Mouse (Mus musculus) megakaryocyte, adult 5-6 weeks (primary cell): ENCODE measurements at regions not wholly inside any gene's neighbourhood (a gene's known extent, or its start where the extent isn't known, plus 50 kb on each side); places are given as distances from the start of the nearest gene placed in this dataset.

Source experiments
- ATAC-seq: 2 replicates; pipeline ENCODE4 v1.8.0; 2016; ENCODE audit warnings: mild to moderate bottlenecking, inconsistent platforms; ENCODE audit not compliant: poor library complexity, severe bottlenecking

DNA sequence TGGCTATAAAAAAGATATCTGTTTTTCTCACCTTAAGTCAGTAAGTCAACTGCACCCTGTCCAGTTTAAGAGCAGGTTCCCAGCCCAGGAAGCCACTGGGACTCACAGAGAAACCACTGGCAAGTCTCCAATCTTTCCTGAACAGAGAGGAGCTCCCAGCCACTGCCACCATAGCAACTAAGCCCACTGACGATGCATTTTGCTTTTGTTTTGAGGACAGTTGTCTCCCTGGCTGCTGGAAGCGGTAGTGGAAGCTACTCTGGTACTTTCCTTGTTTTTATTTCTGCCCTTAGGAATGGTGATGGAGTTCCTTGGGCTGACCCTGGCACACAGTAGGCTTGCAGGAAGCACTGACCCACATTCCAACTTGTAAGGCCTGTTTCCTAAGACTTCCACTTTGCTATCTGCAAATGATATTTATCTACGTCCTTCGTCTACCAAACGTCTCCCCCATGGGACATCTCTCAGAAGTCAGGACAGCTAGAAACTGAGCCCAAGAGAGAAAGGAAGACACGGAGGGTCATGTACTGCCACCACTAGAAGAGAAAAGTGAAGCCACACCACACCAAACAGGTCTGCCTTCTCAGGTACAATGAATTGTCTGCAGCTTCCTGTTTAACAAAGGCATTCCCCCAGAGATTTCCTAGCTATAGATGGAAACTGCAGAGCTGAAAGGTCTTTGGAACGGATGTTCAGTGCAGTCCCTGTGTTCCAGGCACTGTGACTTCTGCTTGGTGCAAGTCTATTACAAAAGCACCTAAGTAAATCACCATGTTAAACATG is 125.7 kb upstream of the Fmo9 start:
- ATAC-seq, result no peak

DNA sequence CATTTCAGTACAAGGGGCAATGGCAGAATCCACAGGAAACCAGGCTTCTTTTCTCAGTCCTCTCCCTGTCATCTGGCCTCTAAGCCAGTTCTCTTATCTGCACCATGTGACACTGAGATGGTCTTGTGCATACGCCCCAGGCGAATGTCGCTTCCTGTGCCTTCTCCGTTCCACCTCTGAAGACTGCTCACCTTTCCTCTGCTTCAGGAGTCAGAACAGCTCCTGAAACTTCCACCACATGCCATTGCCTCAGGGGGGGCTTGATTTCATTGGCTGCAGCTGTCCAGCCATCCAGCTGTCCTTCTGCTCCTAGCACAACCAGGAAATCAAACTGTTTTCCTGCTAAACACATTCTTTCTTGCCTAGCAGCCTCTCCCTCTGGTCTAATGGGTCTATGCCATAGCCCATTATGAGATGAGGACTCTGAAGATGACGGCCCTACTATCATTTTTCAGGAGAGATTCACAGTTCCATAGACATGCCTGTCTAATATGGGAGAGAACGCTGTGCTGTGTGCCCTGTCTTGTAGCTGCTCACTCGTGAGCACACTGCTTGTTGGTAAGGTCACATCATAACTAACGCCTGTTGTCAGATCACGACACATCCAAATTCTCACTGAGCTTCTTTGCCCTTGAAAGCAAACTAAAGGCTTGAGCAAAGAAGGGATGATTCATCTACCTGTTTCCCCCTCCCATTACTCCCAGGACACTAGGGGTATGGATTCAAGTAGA is 129.9 kb upstream of the Fmo9 start:
- peak; percentile 54 for ATAC-seq

DNA sequence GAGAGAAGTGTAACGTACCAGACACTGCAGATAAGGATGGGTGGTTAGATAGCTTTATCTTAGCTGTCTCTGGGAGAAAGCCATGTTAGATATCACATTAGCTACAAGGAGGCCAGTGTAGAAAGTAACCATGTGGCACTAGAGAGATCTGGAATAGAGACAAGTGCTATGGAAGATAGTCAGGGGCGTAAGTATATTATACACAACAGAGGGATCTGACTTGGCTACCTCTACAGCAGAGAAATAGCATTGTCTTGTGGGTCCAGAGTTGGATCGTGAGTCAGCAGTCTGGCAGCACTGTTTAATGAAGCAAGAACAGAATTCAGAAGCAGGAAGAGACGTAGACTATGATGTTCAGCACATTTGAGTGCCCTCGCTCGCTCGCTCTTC is 130.4 kb upstream of the Fmo9 start:
- ATAC-seq, result peak; percentile 57

DNA sequence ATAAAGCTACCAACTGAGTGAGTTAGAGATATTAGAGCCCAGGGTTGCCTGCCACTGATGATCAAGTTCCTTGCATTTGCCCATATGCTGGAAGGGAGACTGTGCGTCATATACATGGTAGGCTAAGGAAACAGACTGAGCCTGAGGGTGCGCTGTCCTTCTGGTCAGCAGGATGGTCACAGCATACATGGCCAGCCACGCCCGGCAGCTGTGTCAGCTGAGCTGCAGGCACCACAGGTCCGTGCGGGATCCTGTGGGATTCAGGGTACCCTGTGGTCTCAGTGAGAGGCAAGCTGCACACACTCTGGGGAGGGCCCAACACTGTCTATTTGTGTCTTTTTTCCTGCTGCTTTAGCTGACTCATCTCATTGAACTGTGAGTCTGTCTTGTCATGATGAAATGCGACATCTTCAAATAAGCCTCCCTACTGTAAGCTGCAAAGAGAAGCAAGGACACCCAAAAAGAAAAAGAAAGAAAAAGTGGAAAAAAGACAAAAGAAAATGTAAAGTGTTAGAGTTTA is 131.3 kb upstream of the Fmo9 start:
- no peak for ATAC-seq

DNA sequence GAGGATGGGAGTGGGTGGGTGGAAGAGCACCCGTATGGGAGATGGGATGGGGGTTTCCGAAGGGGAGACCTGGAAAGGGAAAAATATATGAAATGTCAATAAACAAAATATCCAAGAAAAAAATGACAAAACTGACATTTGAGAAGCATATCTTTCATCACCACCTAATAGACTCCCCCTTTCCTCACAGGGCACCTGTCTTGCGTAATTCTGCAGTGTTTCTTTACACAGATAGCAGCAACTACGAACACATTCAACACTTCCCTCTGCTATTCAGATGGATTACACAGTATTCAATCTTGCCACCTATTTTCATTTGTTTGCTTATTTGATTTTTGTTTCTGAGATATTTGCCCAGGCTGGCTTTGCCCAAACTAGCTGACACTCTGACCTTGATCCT is 136.3 kb upstream of the Fmo9 start:
- ATAC-seq, result peak; percentile 67

DNA sequence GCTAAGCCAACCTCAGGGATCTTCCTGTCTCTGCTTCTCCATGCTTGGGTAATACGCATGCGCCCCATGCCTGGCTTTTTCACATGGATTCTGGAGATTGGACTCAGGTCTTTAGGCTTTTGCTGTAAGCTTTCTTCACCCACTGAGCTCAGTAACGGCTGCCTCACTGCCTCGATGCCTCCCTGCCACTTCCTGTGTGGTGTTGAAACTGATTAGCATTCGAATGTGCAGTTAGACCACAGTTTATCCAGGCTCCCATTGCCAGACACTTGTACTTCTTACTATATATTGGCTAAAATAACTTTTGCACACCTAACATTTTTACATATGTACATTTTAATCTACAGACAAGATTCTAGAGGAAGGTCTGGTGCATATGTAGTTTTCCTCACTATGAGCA is 137.0 kb upstream of the Fmo9 start:
- peak; percentile 79 for ATAC-seq

DNA sequence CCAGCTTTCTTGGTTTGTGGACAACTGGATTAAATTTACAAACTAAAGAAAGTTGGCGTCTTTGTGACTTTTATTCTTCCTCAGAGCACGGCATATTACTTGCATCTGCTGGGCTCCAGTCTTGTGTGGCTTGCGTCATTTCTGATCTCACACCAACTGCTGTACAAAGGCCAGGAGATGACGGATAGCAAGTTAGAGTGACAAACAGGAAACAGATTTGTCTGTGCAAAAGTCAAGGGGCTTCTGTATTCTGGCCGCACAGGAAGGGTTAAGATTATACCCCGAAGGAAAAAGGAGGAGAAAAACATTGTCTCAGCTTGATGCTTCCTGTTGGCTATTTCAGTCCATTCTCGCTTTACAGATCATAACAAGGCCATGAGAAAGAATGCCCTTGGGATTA is 137.8 kb upstream of the Fmo9 start:
- peak; percentile 44 for ATAC-seq

DNA sequence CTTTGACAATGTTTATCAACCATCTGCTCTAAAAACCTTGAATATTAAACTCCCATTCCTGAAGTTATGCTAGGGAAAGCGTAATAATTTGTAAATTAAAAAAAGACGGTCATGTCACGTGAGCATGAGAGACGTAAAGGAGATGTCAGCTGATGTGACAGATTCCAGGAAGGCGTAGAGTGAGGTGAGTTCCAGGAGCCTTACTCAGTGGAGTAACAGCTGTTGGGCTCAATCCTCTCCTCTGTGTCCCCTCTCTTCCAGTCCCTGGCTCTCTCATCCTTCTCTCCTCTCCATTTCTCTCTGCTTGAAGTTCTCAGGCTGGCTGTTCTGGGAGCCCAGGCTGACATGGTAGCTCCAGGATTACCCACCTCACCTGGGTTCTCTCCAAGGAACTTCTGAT is 138.4 kb upstream of the Fmo9 start:
- no peak for ATAC-seq

DNA sequence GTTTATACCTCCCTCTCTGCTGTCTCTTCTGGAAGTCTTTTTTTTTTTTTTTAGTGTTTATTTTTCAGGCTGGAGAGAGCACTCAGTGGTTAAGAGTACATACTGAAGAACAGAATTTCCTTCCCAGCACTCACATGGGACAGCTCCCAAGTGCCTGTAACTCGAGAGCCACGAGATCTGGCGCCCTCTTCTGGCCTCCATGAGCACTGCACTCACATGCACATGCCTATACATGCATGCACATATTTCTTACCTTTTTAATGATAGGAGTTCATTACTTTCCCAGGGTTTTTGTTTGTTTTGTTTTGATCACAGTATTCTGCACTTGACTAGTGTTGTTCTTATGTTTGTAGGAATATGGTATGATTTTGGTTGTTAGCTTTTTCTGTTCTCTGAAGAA is 139.5 kb upstream of the Fmo9 start:
- no peak for ATAC-seq

DNA sequence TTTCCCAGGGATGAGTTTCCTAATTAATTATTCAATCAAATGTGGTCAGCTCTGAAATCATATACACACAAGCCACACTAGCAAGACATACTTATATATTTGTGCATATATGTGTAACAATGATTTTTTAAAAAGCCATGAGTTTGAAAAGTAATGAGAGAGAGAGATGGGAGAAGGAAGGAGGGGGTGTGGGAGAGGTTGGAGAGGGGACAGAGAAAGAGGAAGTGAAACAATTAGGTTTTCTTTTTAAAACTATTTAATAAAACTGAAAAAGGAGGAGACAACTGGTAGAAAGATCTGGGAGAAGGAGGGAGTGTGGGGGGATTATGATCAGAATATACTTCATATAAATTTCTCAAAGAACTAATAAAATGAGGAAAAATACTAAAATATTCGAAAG is 155.7 kb upstream of the Fmo9 start:
- ATAC-seq, result peak; percentile 33; the same call in 1 of the 2 replicates

DNA sequence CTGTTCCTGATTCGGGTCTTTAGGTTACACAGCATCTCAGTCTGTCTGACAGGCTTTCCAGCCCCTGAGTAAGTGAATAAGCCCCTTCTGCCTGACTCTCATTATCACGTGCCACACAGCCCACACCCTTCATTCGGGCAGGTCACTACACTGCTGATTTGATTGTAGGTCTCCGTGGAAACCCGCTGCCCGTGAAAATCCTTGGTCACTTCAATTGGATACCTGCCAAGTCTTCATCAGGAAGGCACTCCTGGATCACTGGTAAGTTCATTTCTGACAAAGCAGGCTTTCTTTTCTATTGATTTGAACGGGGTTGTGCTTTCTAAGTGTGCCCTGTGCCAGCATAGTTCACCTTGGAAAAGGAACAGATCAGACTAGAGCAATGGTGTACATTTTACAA is 158.2 kb upstream of the Fmo9 start:
- no peak for ATAC-seq

DNA sequence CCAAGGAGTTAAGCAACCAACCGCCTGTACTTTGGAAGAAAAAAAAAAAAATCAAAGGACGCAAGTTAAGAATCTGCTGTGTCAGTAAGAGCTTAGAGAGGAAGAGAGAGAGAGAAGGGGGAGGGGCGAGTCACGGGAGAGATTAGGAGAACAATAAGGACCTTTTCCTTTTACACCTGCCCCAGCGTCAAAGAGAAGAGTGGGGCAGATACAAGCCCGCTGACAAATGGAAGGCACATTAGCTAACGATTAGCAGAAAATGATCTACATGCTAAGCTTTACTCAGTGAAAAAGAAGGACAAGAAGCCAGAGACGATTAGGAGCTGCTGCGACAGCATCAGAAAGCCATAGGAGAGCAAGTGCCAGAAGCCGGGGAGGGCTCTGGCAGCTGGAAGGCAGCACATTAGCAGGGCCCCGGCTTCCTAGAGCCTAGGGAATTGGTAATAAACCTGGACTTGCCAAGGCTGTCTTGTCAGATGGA is 157.8 kb upstream of the Fam78b start:
- ATAC-seq, result peak; percentile 53

DNA sequence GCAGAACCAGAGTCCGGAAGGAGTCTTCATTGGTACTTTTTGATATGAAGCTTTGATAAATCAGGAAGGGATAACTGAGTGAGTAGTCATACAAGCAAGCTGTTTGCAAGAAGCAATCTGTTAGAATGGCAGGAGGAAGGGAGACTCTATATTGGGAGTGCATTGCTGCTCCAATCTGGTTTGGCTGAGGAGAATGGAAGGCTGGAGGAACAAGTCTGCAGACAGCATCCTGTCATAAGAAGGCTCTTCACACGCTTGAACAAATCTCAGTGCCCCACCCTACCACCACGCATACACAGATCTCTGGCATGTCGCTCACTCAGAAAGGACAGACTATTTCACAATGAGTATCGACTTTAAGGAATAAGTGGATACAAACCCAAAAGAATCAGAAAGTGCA is 154.7 kb upstream of the Fam78b start:
- no peak for ATAC-seq

DNA sequence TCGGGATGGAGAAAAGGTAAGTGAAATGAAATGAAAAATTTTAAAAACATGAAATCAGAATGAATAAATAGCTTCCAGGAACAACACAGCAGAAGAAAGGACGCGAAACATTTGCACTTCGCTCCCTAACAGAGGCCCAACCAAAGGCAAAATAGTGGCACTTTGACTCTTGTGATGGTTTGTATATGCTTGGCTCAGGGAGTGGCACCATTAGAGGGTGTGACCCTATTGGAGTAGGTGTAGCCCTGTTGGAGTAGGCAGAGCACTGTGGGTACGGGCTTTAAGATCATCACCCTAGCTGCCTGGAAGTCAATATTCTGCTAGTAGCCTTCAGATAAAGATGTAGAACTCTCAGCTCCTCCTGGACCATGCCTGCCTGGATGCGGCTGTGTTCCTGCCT is 154.0 kb upstream of the Fam78b start:
- no peak for ATAC-seq

DNA sequence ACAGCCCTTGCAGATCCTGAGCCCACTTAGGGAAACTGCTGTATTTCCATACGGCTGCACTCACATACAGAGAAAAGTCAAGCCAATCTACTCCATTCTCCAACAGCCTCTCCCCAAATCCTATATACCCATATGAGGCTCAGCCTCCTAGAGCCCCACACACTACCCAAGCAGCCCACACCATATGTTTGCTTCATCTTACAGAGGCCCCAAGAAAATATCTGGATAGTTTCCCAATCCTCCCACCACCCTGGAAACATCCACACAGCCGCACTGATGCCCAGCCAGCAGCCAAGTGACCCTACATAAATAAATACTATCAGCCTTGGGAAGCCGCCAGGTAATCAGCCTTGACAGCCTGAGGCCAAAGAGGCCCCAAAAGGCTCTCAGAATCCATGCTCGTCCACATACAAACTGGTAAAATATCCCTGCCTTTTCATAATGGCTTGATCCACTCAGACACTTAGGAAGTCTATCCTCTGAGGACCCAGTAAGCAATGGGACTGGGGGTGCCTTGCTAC is 153.1 kb upstream of the Fam78b start:
- ATAC-seq, result no peak

DNA sequence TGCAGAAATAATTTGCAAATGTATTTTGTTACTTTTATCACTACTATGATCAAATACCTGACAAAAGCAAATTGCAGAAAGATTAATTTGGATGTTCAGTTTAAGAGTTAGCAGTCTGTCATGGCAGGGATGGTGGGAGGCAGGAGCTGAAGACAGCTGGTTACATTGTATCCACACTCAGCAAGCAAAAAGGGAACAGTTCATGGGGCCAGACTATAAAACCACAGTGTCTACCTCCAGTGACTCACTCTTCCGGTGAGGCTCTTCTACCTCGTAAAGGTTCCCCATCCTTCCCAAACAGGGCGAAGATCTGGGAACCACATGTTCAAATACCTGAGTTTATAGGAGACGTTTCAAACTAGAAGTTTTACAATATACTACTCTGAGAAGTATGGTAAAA is 145.2 kb upstream of the Fam78b start:
- ATAC-seq, result no peak; the same call in 1 of the 2 replicates

DNA sequence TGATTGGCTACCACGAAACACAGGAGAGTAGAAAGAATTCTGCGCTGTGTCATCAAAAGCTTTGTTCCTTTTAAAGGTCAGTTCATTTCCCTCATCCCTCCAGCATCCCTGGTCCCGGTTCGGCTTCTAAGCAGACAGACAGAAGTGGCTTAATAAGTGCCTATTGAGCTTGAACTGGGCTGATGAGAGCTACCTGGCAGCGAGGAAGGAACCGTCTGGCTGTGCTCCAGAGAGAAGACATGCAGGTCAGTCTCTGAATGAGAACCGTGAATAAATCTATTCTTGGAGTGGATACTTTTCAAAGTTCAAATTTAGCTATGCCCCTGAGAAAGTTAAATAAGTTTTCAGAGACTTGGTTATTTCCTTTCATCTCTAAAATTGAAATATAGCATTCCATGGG is 135.0 kb upstream of the Fam78b start:
- ATAC-seq, result no peak

DNA sequence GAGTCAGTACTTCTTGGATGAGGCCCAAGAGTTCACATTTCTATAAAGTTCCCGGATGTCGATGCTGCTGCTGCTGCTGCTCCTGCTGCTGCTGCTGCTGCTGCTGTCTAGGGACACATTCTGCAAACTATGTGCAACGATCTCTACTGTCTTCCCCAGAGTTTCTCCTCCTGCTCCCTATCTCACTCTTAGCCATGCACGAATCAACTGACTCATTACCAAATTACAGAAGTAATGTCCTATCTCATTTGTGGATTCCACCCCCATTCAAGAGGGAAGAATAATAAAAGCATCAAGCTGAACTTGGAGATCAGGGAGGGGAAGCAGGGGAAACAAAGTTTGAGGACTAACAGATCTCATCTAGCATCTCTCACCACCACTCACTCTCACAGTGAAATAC is 130.0 kb upstream of the Fam78b start:
- no peak for ATAC-seq

DNA sequence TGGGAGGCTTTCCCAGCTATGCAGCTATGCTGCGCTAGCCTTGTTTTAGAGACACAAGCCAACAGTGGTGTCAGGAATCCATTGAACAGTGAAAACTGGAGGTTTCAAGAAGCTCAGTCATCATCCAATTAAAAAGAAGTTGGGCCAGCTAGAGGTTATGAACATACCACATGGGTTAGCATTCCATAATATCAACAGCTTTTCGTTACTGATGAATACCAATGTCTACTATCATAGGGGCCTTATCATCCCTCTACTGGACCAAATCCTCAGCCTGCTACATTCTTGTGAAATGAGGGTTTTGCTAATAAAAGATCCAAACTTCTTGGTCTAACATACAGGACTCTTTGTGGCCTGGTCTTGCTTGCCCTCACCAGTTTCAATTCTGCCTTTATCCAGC is 124.8 kb upstream of the Fam78b start:
- no peak for ATAC-seq

DNA sequence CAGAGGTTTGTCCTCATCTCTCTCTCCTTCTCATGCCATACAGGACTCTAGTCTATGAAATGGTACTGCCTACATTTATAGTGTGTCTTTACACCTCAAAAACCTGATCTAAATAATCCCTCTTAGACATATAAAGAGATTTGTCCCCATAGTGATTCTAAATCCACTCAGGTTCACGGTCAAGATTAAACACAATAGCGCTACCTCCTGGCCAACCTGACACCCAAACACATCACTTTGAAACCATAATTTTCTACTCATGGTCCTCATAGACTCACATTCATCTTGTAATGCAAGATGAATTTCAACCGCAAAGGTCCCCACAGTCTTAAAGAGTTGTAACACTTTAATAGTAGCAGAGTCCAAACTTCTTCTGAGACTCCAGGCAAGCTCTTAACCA is 118.0 kb upstream of the Fam78b start:
- no peak for ATAC-seq

DNA sequence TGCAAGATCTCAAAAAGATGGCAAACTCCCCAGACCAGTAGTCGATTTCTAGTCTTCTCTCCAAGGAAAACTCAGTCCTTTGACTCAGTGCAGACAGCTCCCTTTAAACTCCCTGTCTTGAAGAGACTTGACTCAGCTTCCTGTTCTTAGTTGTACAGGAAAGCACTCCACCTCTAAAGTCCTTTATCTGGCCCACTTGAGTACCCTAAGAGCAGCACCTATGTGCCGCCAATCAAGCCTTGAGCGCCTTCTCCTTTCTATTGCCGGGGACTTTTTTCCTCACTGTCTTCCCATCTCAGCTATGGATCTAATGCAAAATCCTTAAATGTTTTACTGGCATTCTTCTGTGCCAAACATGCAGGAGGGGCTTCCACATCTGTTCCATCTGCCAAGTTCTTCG is 105.3 kb upstream of the Fam78b start:
- ATAC-seq, result no peak

DNA sequence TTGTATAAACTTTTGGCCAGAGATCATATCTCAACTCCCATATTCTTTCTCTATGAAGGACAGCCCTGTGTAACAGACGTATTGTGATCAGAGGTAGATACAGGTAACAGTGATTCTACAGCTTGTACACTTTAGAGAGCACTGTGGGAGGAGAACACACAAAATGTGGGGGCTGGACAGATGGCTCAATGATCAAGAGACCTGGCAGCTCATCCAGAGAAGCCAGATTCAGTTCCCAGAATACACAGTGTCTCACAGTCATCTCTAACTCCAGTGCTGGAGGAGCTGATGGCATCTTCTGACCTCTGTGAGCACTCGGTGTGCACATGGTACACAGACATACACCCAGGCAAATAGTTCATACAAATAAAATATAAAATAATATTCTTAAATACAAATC is 102.5 kb upstream of the Fam78b start:
- no peak for ATAC-seq
